Mouse (Mus musculus): ENCODE data around the gene Rbfox2. TPM values are rescaled to one million over a fixed set of nuclear protein-coding genes. Genes with fewer than 3 reads are reported as not detected.

Rbfox2 gene
- polyA plus RNA-seq, 1 experiment from 2014 or later: 16.8 TPM

DNA sequence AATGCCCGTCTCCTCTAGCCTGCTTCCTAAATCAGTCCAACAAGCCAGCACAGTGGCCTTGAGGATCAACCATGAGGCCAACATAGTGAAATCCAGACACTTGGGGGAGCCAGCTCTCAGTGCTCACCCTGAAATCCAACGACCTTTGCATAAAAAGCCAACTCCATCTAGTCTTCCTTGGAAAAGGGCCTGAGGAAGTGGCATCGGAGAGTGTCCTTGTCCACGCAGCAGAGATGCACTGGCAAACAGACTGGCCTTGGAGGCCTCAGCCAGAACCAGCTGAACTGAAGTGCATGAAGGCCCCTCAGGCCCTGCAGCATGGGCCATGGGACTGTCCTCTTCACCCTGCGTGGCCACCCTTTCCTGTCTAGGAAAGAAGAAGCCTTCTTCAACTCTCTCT lies 225.3 kb downstream of the Rbfox2 start:
- Histone ChIP-seq H3K27me3 (replicated peaks; ENCODE audit: control insufficient read depth, insufficient read depth, low read length) (no peaks in the 10 kb centered on the region), H3K9ac (ENCODE audit: low read depth, low read length) (no peak overlapping the region), H3K4me1 (replicated peaks; ENCODE audit: control insufficient read depth, insufficient read depth, low read length) (no peaks in the 10 kb centered on the region), H3K36me3 (ENCODE audit: control insufficient read depth, insufficient read depth) (peaks cover 59% of the 10 kb centered on the region), H3K9me3 (ENCODE audit: control insufficient read depth) (no peaks in the 10 kb centered on the region), H3K27ac (ENCODE audit: low read depth, low read length) (no peak overlapping the region), H3K4me2 (replicated peaks; ENCODE audit: low read depth) (no peak overlapping the region), H3K4me3 (ENCODE audit: low read depth, low read length) (no peak overlapping the region)
- ATAC-seq: no peak
- WGBS: 78% methylated on average over 5 of the region's 5 CpGs
- TF ChIP-seq CTCF (IDR thresholded peaks at IDR 0.05; ENCODE audit: low read depth): peak; percentile 15; the same call in 1 of the 2 replicates

DNA sequence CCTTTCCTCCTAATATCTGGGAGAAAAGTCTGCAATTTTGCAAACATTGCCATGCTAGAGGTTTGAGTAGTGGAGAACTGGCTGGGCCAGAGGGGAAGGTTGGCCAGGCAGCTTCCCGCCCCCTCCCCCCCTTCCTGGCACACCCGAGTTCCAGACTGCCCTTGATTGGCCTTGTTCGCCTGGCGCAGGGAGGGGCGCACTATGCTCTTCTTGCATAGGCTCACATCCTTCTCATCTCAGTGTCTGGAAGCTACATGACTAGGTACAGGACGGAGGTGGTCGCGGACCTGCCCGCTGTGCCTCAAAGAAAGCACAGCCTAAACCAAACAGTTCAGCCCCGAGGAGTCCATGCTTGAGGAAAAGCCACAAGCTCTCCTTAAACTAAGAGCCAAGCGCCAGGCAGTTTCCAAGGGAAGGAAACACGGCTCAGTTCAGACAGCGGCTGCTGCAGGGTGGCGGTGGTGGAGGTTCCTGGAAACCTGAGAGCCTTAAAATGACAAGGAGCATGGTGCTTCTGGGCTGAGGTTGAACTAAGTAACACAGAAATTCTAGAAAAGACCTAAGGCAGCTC lies 226.0 kb downstream of the Rbfox2 start:
- Histone ChIP-seq H3K9me3 (ENCODE audit: control insufficient read depth) (no peaks in the 10 kb centered on the region), H3K4me2 (replicated peaks; ENCODE audit: low read depth) (no peak overlapping the region), H3K27me3 (replicated peaks; ENCODE audit: control insufficient read depth, insufficient read depth, low read length) (no peaks in the 10 kb centered on the region), H3K9ac (ENCODE audit: low read depth, low read length) (no peak overlapping the region), H3K4me3 (ENCODE audit: low read depth, low read length) (no peak overlapping the region), H3K36me3 (ENCODE audit: control insufficient read depth, insufficient read depth) (peaks cover 56% of the 10 kb centered on the region), H3K4me1 (replicated peaks; ENCODE audit: control insufficient read depth, insufficient read depth, low read length) (no peaks in the 10 kb centered on the region), H3K27ac (ENCODE audit: low read depth, low read length) (no peak overlapping the region)
- ATAC-seq: no peak
- 79% methylated on average over 14 of the region's 14 CpGs for WGBS
- TF ChIP-seq CTCF (IDR thresholded peaks at IDR 0.05; ENCODE audit: low read depth): no peak

DNA sequence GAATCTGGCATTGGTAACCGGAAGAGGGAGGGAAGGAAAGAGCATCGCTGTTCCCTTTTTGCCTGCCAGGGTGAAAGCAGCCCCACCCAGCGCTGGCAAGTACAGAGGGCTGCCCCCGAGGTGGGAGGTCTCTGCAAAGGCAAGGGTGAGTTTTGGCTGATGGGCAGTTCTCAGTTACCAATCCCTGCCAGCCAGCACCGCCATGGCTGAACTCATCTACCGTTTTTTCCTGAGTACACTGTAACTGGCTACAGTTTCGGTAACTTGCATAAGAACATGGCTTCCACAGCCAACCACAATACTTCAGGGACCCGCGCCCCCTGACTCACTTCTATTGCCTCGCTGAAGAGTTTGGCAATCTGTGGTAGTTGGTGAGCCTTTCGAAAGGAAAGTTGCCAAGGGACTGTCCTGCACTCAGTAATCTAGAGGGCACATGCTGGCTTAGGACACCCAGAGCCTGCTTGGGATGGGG lies 226.9 kb downstream of the Rbfox2 start:
- no peak overlapping the region for H3K27ac ChIP-seq (ENCODE audit: low read depth, low read length)
- H3K36me3 ChIP-seq (ENCODE audit: control insufficient read depth, insufficient read depth): peaks cover 48% of the 10 kb centered on the region; the same call in 1 of the 2 replicates
- WGBS: 88% methylated on average over 11 of the region's 11 CpGs
- H3K4me2 ChIP-seq (replicated peaks; ENCODE audit: low read depth): no peak overlapping the region
- no peak for TF ChIP-seq CTCF (IDR thresholded peaks at IDR 0.05; ENCODE audit: low read depth)
- no peak for ATAC-seq
- no peaks in the 10 kb centered on the region for H3K9me3 ChIP-seq (ENCODE audit: control insufficient read depth)
- no peaks in the 10 kb centered on the region for H3K27me3 ChIP-seq (replicated peaks; ENCODE audit: control insufficient read depth, insufficient read depth, low read length)
- no peak overlapping the region for H3K9ac ChIP-seq (ENCODE audit: low read depth, low read length)
- H3K4me1 ChIP-seq (replicated peaks; ENCODE audit: control insufficient read depth, insufficient read depth, low read length): no peaks in the 10 kb centered on the region
- H3K4me3 ChIP-seq (ENCODE audit: low read depth, low read length): no peak overlapping the region

DNA sequence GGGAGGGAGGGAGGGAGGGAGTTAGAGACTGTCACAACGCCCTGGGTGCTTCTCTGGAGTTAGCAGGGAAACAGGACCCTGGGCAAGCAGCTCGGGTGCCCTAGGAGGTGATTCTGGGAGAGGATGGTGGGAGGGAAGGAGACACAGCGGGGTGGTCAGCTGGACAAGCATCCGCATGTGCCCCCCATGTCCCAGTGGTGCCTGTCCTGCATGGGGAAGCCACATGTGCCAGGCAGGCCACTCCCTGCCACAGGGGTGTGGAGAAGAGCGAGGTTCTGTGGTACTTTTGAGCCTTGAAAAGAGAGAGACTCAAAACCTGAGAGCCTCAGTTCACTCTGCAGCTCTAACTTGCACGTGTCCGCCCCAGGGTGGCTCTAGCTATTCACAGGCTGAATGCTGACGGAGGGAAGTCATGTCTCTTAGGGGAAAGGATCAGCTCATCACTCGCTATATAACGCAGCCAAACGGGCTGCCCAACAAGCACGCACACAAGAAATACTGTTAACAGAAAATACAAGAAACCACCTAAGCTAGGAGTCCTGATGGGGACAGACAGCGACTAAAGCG lies 227.5 kb downstream of the Rbfox2 start:
- H3K9me3 ChIP-seq (ENCODE audit: control insufficient read depth): no peaks in the 10 kb centered on the region
- H3K27ac ChIP-seq (ENCODE audit: low read depth, low read length): no peak overlapping the region
- TF ChIP-seq CTCF (IDR thresholded peaks at IDR 0.05; ENCODE audit: low read depth): no peak
- H3K4me3 ChIP-seq (ENCODE audit: low read depth, low read length): no peak overlapping the region
- no peak overlapping the region for H3K4me2 ChIP-seq (replicated peaks; ENCODE audit: low read depth)
- WGBS: 86% methylated on average over 14 of the region's 14 CpGs
- peaks cover 47% of the 10 kb centered on the region; the same call in 1 of the 2 replicates for H3K36me3 ChIP-seq (ENCODE audit: control insufficient read depth, insufficient read depth)
- H3K9ac ChIP-seq (ENCODE audit: low read depth, low read length): no peak overlapping the region
- no peaks in the 10 kb centered on the region for H3K27me3 ChIP-seq (replicated peaks; ENCODE audit: control insufficient read depth, insufficient read depth, low read length)
- H3K4me1 ChIP-seq (replicated peaks; ENCODE audit: control insufficient read depth, insufficient read depth, low read length): 0 out of 2 replicates have a peak, but pooled peaks cover 1% of the 10 kb centered on the region
- ATAC-seq: no peak

DNA sequence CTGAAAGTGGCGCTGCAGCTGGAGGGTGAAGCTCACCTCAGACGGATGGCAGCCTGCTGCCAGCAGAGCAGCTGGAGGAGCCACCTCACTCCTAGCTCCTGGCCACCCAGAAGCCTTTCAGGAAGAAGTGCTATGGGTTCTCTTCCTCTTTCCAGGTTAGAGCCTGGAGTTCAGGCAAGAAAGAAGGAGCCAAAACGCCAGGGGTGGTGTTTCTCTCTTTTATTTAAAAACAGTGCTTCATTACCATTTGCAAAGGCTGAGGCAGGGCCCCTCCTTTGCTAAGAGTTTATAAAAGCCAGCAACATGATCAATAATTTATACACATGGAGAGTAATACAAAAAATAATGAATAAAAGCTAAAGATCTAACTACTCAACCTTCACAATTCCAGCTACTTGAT lies 228.0 kb downstream of the Rbfox2 start:
- Histone ChIP-seq H3K36me3 (ENCODE audit: control insufficient read depth, insufficient read depth) (peaks cover 47% of the 10 kb centered on the region; the same call in 1 of the 2 replicates), H3K4me3 (ENCODE audit: low read depth, low read length) (no peak overlapping the region), H3K9me3 (ENCODE audit: control insufficient read depth) (no peaks in the 10 kb centered on the region), H3K4me1 (replicated peaks; ENCODE audit: control insufficient read depth, insufficient read depth, low read length) (0 out of 2 replicates have a peak, but pooled peaks cover 2% of the 10 kb centered on the region), H3K27me3 (replicated peaks; ENCODE audit: control insufficient read depth, insufficient read depth, low read length) (no peaks in the 10 kb centered on the region), H3K4me2 (replicated peaks; ENCODE audit: low read depth) (no peak overlapping the region), H3K9ac (ENCODE audit: low read depth, low read length) (no peak overlapping the region), H3K27ac (ENCODE audit: low read depth, low read length) (no peak overlapping the region)
- 92% methylated on average over 3 of the region's 3 CpGs for WGBS
- no peak for TF ChIP-seq CTCF (IDR thresholded peaks at IDR 0.05; ENCODE audit: low read depth)
- no peak for ATAC-seq

DNA sequence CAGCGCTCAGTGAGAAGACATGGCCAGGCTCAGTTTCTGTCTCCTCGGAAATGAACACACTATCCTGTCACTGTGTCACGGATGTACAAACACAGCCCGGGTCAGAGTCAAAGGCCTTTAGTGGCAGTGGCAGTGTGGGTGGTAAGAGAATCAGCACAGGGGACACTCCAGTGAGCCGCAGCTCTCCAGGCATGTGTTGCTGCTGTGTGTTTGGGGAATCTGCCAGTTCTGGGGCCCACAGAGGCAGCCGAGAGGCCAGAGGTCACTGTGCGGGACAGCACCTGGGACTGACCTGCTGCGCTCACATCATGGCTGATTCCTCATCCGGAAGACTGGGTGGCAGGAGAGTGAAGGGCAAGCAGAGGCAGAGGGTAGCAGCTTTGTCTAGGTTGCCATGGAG lies 228.9 kb downstream of the Rbfox2 start:
- no peak overlapping the region for H3K4me2 ChIP-seq (replicated peaks; ENCODE audit: low read depth)
- no peaks in the 10 kb centered on the region for H3K9me3 ChIP-seq (ENCODE audit: control insufficient read depth)
- H3K27me3 ChIP-seq (replicated peaks; ENCODE audit: control insufficient read depth, insufficient read depth, low read length): no peaks in the 10 kb centered on the region
- 0 out of 2 replicates have a peak, but pooled peaks have one; percentile 11 for ATAC-seq
- H3K4me1 ChIP-seq (replicated peaks; ENCODE audit: control insufficient read depth, insufficient read depth, low read length): peaks cover 5% of the 10 kb centered on the region; the same call in 1 of the 2 replicates
- no peak overlapping the region for H3K9ac ChIP-seq (ENCODE audit: low read depth, low read length)
- peaks cover 40% of the 10 kb centered on the region; the same call in 1 of the 2 replicates for H3K36me3 ChIP-seq (ENCODE audit: control insufficient read depth, insufficient read depth)
- no peak overlapping the region for H3K27ac ChIP-seq (ENCODE audit: low read depth, low read length)
- 93% methylated on average over 9 of the region's 9 CpGs for WGBS
- H3K4me3 ChIP-seq (ENCODE audit: low read depth, low read length): no peak overlapping the region
- TF ChIP-seq CTCF (IDR thresholded peaks at IDR 0.05; ENCODE audit: low read depth): no peak

Data from intestine, postnatal 0 days (tissue).